Mouse (Mus musculus): ENCODE results near the gene Timm8a2. TPM values are rescaled to one million over a fixed set of nuclear protein-coding genes. Genes with fewer than 3 reads are reported as not detected.
"Not testable (repeated sequence)": the region's sequence is repeated elsewhere in the genome, so short reads cannot be mapped to it uniquely, and the experiment has no call there.

Gene Timm8a2
- total RNA-seq, 2 experiments from 2014 or later, result not detected

DNA sequence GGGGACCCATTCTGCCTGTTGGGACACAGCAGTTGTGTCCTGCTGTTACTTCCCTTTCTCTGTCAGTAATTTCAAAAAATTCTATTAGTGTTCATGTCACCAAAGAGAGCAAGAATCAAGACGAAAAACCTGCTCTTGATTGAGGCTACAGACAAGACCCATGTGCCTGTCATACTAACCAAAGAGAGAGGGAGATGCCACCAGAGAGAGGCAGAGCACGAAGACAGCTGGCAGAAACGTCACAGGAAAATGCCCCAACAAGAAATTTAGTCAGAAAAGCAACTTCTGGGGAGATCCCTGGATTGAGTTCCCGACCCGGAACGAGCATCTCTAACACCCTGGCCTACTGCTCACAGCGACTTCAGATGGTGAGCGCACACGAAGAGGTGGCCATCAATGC is 14.3 kb downstream of the Timm8a2 start:
- intact Hi-C loops (cut with DNase I), result no loop called here
- no peak for TF ChIP-seq CTCF (IDR thresholded peaks at IDR 0.05)

DNA sequence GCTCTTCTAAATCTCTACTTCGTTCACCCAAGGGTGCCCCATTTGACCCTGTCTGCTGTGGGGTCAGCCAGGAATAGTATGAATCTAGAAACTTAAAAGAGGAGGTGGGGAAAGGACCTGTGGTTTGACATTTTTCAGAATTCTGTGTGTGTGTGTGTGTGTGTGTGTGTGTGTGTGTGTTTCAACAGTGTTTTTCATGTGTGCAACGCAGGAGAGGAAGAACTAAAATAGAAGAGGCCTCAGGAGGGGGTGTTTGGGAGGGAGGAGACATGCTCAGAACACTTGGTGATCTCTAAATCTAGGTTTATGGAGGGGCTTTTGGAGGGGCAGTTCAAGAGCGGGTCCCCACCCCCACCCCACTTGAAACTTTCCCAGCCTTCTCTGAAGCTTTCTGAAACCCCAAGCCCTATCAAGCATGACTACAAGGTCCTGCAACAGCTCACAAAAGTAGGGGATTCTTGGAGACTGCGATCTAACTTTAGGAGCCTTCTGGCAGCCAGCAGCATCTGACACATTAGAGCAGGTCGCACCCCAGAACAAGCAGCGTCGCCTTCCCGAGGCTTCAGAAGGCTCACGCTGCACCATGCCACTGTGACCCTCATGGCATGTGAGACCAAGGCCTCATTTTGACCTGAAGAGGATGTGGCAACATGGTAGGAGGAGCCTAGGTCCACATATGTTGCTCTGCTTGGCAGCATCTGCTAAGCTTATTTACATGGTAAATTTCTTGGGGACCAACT is 18.6 kb downstream of the Timm8a2 start:
- no peak for TF ChIP-seq CTCF (IDR thresholded peaks at IDR 0.05)
- no peak for DNase-seq
- H3K4me3 ChIP-seq, result no peak overlapping the region
- intact Hi-C loops (cut with DNase I), result no loop called here
- no peak overlapping the region for H3K27ac ChIP-seq

More for the DNA sequence above, 14.3 kb downstream of the Timm8a2 start:
- no peak for DNase-seq
- H3K27ac ChIP-seq, result no peak overlapping the region
- no peak overlapping the region for H3K4me3 ChIP-seq

DNA sequence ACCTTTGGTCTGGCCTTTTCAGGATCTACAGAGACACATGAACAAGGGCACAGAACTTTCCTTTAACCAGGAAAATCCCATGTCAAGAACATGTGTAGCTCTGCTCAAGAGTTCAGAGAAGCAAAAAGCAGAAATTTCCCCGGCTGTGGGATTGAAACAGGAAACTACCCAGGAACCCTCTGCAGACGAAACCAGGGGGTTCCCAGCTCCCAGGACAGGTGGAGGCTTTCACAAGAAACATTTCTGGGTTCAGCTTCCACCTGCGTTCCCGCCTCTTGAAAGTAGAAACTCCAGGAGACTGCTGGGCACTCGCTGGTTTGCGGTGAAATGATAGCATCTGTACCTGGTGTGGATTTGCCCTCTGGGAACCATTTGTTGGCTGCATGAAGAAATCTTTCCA is 22.4 kb downstream of the Timm8a2 start:
- DNase-seq, result no peak
- Histone ChIP-seq H3K27ac (no peak overlapping the region), H3K4me3 (no peak overlapping the region)
- TF ChIP-seq CTCF (IDR thresholded peaks at IDR 0.05), result no peak
- intact Hi-C loops (cut with DNase I), result no loop called here

DNA sequence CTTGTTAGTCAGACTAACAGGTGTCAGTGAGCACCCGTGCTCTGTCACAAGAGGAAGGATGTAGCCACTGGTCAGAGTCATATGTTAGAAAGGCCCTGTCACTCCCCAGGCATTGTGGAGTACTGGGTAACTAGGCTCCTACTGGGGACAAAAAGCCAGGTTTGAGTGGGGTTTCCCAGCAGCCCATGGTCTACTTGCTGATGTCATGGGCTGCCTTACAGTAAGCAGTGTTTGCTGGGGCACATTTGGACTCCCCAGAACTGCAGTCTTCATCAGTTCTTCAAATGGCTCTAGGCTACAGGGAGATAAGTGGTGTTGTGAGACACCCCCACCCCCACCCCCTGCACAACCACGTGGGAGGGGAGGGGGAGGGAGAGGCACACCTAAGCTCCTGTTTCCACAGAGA is 23.5 kb downstream of the Timm8a2 start:
- no peak for TF ChIP-seq CTCF (IDR thresholded peaks at IDR 0.05)
- no peak overlapping the region for H3K4me3 ChIP-seq
- DNase-seq, result no peak

DNA sequence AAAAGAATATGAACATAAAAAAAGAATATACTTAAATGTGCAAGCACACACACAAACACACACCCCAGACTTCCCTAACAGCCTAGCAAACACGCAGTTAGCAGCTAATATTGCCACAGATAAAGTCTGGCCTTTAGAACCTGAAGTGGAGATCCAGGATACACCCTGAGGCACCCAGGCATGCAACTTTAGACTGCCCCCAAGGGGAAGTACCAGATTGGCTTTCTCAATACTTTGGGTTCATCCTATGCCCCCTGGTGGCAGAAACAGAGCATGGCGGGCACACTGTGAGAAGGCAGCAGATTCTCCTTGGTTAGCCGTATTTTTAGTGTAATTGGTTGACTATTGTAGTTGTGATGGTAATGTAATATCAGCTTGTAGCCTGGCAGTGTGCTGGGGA is 26.2 kb downstream of the Timm8a2 start:
- peak; percentile 96 for TF ChIP-seq CTCF (IDR thresholded peaks at IDR 0.05)
- Histone ChIP-seq H3K4me3 (no peak overlapping the region), H3K27ac (no peak overlapping the region)
- peak; percentile 82 for DNase-seq
- intact Hi-C loops (cut with DNase I), result loop anchor here (1.0 to 2.0 kb wide), 2 partner anchors 132 to 196 kb away; no protein-coding TSS in a partner anchor

More for the DNA sequence above, 23.5 kb downstream of the Timm8a2 start:
- no peak overlapping the region for H3K27ac ChIP-seq
- intact Hi-C loops (cut with DNase I), result no loop called here

DNA sequence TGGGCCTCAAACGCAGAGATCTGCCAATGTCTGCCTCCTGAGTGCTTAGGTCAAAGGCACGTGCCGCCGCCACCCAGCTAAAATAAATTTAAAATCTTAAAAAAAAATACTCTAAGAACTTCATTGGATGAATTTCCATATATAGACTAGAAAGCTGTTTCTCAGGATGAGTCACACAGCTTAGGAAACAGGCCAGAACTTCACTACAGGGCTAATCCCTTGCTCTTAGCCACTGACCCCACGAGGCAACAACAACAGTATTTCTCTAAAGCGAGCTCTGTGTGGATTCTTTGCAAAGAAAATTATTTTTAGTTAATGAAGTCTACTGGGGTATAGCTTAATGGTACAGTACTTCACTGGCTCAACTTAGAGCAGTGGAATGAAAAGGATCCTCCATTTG is 26.9 kb downstream of the Timm8a2 start:
- no peak for TF ChIP-seq CTCF (IDR thresholded peaks at IDR 0.05)
- H3K27ac ChIP-seq, result peak overlapping the region; percentile 40; the same call in 1 of the 2 replicates
- intact Hi-C loops (cut with DNase I), result loop anchor here (2.0 kb wide), 1 partner anchor 197 kb away; no protein-coding TSS in a partner anchor

DNA sequence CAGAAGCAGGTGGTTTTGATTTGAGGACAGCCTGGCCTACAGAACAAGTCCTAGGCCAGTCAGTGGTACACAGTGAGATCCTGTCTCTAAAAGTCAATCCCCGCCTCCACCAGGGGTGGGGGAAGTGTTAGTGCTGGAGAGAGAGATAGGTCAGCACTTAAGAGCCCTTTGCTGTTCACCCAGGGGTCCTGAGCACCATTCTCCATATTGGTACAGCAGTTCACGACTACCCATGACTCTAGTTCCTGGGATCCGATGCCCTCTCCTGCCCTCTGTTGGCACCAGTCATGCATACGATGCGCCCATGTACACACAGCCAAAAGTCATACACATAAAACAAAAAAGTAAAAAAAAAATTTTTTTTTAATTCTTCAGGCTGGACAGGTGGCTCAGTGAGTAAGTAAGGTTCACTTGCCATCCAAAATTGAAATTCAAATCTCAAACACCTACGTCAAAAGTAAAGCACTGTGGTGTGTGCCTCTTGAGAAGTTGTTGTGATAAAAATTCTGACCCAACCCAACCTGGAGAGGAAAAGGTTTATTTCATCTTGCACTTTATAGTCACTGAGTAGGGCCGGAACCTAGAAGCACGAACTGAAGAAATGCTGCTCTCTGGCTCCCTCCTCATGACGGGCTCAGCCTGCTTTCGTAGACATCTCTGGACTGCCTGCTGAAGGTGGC is 28.1 kb downstream of the Timm8a2 start:
- no peak overlapping the region for H3K27ac ChIP-seq
- TF ChIP-seq CTCF (IDR thresholded peaks at IDR 0.05), result no peak
- intact Hi-C loops (cut with DNase I), result no loop called here
- no peak overlapping the region for H3K4me3 ChIP-seq
- DNase-seq, result no peak

More for the DNA sequence above, 26.9 kb downstream of the Timm8a2 start:
- H3K4me3 ChIP-seq, result no peak overlapping the region
- DNase-seq, result no peak

DNA sequence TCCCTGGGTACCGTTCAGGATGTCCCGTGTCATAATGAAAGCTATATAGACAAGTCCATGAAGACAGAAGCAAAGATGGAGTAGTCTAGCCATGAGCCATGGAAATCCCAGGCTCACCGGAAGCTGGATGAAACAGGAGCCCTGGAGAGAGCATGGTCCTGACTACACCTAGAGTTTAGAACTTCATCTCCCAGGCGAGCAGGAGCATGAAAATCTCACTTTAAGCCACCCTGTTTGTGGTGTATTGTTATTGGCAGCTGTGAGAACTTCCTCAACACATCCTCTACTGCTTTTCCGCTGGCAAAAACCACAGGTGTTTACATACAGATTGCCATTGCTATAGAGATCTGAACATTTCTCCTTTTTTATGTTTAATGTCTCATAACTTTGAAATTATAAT is 29.1 kb downstream of the Timm8a2 start:
- intact Hi-C loops (cut with DNase I), result no loop called here
- TF ChIP-seq CTCF (IDR thresholded peaks at IDR 0.05), result no peak
- H3K27ac ChIP-seq, result no peak overlapping the region
- no peak for DNase-seq
- no peak overlapping the region for H3K4me3 ChIP-seq

DNA sequence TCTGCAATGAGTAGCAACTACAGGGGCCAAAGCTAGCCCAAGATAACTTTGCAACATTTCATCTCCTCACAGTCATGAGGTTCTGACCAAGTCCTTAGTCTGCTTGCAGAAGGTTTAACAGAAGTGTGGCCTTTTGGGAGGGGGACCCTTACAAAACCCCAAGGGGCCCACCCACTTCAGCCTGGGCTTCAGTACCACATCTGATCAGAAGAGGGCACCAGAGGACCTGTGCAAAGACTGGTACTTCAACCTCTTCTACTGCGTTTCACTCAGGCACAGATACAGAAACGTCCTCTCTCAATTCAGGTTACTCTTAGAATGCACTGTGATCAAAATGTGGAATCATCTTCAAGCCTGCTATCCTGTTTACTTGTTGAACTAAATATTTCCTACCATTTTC is 30.0 kb downstream of the Timm8a2 start:
- intact Hi-C loops (cut with DNase I), result loop anchor here (1.0 kb wide), 1 partner anchor 66 kb away; no protein-coding TSS in a partner anchor
- no peak; the same call in 1 of the 2 replicates for TF ChIP-seq CTCF (IDR thresholded peaks at IDR 0.05)
- peak; percentile 69 for DNase-seq
- Histone ChIP-seq H3K27ac (no peak overlapping the region), H3K4me3 (no peak overlapping the region)

DNA sequence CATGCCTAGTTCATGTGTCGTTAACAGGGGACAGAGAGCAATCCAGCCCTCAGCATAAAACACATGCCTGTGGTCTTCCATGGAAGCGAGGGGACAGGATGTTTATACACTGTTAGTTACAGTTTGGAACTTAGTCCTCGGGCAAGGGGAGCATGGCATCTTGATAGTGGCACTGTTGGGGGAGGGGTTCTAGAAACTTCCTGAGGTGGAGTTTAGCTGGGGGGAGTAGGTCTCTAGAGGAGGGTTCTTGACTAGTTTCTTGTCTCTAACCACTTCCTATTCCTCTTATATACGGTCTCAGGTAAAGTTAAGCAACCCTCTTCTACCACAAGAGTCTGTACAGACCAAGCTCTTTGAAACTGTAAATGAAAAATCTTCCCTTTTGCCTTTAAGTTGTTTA is 31.8 kb downstream of the Timm8a2 start:
- Histone ChIP-seq H3K4me3 (no peak overlapping the region), H3K27ac (no peak overlapping the region)
- intact Hi-C loops (cut with DNase I), result no loop called here
- DNase-seq, result no peak
- no peak for TF ChIP-seq CTCF (IDR thresholded peaks at IDR 0.05)

DNA sequence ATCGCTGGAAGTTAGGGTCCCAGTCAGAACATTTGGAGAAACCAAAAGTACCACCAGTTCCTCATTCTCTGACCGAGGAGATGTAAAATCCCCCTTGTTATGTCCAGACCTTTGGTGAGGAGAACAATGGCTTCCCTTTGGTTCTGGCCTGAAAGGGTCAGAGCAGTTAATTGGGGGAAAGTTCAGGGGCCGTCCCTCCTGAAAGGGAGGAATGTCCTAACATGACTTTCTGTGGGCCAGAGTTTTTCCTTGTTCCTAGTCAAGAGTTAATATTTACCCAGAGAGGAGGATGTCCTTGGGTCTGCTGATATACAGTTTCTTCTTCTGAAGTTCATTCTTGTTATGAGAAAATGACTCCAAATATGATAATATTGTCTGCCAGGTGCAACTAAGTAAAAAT is 33.6 kb downstream of the Timm8a2 start:
- H3K27ac ChIP-seq; intact Hi-C loops (cut with DNase I); H3K4me3 ChIP-seq; DNase-seq: not testable (repeated sequence)

DNA sequence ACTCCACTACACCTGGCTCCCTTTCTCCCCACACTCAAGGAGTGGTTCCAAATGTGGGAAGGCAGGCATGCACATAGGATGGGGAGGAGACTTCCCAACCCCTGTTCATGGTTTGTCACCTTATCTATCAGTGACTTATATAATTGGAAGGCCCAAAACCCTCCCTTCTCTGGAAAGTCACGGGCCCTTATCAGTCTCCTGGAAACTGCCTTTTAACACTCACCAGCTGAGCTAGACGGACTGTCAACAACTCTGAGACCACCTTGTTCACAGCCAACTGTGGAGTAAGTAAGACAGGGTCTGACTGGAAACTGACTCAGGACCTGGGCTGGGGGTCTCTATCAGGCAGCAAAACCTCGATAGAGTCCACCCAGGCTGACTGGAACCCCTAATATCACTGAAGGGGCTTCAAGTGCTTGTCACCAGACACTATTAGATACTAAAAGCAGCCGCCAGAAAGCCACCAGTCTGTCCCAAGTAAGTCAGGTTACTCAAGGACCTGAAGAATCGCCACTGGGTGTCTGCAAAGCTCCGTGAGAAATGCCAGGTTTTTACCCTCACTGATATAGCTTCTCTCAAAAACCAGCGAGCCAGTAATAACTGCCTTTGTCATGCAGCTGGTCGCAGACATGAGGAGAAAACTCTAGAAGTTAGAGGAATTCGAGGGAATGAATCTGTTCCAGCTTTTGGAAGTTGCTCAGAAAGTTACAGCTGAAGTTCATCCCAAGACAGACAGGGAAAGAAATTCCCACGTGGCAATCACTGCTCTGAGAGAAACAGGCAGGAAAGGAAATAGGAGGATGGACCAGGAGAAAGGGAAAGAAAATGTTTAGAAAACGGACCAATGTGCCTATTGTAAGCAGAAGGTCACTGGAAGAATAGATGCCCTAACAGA is 34.6 kb downstream of the Timm8a2 start:
- no peak for TF ChIP-seq CTCF (IDR thresholded peaks at IDR 0.05)
- Histone ChIP-seq H3K4me3 (no peak overlapping the region), H3K27ac (no peak overlapping the region)
- no peak for DNase-seq
- intact Hi-C loops (cut with DNase I), result no loop called here

All from gastrocnemius, adult 2 months (tissue).